Mouse (Mus musculus) limb, embryonic 10.5 days (tissue): ENCODE results near the gene Actg1. TPM values are rescaled to one million over a fixed set of nuclear protein-coding genes. Genes with fewer than 3 reads are reported as not detected.

Experiments used
- DNase-seq: peaks from one replicate; pipeline ENCODE4 v3.0.0-alpha.2; 2017; ENCODE audit warnings: low spot score
- H3K27ac ChIP-seq: fragments of 300-500 bp; sonication (generic); 2 replicates; pipeline ENCODE4 v1.5.1; 2016; ENCODE audit warnings: mild to moderate bottlenecking
- H3K27me3 ChIP-seq: fragments of 300-500 bp; sonication (generic); 2 replicates; pipeline ENCODE4 v1.6.1; 2016; ENCODE audit warnings: low read depth, mild to moderate bottlenecking; ENCODE audit not compliant: poor library complexity, severe bottlenecking
- H3K36me3 ChIP-seq: fragments of 300-500 bp; sonication (generic); 2 replicates; pipeline ENCODE4 v1.6.1; 2016; ENCODE audit warnings: mild to moderate bottlenecking, moderate library complexity
- H3K4me1 ChIP-seq: fragments of 300-500 bp; sonication (generic); 2 replicates; pipeline ENCODE4 v1.6.1; 2016
- H3K4me3 ChIP-seq: fragments of 300-500 bp; sonication (generic); 2 replicates; pipeline ENCODE4 v1.5.1; 2016; ENCODE audit warnings: mild to moderate bottlenecking, moderate library complexity
- H3K9me3 ChIP-seq: fragments of 300-500 bp; sonication (generic); replicated peaks from 2 replicates; pipeline ENCODE4 v1.6.1; 2016; ENCODE audit warnings: mild to moderate bottlenecking
- WGBS: fragments of 180-500 bp; shearing (Covaris S2); methylation state at CpG from one replicate; pipeline ENCODE4 v1.1.7; 2016; 5-methylcytosine and 5-hydroxymethylcytosine counted together
- polyA plus RNA-seq: library from polyadenylated mRNA; unstranded; fragments of >200 nt; fragmentation: Nextera tagmentation; extraction: Ambion mirVana; gene quantifications from 2 replicates; pipeline ENCODE4 v1.2.1, GENCODE M21; 2016

Actg1 gene
- polyA plus RNA-seq, 1 experiment from 2014 or later: 3,197 TPM

DNA sequence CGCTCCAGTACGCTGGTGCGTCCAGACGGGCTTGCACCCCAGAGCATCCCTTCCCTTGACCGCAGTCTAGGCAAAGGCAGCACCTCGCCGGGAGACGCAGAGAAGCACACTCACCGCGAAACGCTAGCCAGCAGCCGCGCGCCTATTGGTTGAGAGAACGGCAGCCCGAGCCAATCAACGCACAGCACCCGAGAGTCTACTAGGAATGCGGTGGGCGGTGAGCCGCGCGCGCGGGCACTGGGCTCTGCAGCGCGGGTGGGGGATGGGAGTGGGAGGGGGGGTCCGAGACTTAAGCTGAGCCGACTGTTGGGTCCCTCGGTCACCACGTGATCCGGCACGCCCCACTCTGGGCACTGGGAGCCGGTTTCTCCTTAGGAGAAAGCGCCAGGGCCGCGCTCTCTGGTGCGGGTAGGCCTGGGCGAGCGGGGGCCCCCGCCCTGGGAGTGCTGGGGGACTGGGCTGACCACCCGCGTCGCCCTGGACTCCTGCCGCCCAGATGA, 37.5 kb downstream of the Actg1 start:
- peaks cover 71% of the 10 kb centered on the region for H3K4me1 ChIP-seq
- H3K36me3 ChIP-seq: no peaks in the 10 kb centered on the region
- WGBS: 7% methylated on average over 45 of the region's 45 CpGs
- peak overlapping the region; percentile 96 for H3K27ac ChIP-seq
- H3K4me3 ChIP-seq: peak overlapping the region; percentile 53
- DNase-seq: peak; percentile 98
- H3K27me3 ChIP-seq: no peaks in the 10 kb centered on the region
- H3K9me3 ChIP-seq: no peaks in the 10 kb centered on the region

DNA sequence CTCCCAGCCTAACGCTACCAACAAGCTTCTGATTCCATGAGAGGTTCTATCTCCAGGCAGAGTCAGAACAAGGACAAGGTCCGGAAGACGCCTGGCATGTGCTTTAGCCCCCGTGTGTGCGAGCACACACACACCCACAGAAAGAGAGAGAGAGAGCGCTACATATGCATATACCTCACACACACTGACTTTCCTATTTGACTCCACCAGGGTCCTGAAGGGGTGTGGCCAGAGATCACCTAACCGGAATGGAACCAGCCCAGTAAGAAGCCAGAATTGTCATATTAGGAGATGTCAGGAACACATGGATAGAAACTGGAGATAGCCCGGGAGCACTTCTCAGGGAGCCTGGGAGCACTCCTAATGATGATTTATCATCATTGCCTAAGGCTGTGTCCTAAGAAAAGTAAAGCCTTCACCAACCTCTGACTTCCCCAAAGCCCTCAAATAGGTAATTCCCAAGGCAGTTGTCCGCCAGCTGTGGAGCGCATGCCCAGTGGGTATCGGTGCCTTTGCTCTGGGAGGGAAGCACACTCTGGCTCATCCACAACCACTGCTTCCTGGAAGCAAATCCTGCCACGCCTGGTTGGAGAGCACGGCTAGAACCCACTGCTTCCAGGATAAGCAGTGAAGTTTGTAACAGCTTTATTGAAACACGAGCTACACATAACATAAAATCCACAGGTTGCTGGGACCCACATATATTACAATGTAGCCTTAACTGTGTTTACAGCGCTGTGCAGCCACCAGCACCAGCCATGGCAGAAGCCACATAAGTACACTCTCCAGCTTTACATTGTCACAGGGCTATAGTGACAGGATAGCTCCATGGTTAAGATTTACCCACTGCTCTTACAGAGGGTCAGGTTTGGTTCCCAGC, 39.7 kb downstream of the Actg1 start:
- Histone ChIP-seq H3K27me3 (peaks cover under 1% of the 10 kb centered on the region; the same call in 1 of the 2 replicates), H3K9me3 (no peaks in the 10 kb centered on the region), H3K4me3 (peak overlapping the region; percentile 25; the same call in 1 of the 2 replicates), H3K27ac (0 out of 2 replicates have a peak overlapping the region, but pooled peaks have one; percentile 12), H3K36me3 (no peaks in the 10 kb centered on the region), H3K4me1 (peaks cover 74% of the 10 kb centered on the region)
- WGBS: 55% methylated on average over 15 of the region's 15 CpGs
- peak; percentile 30 for DNase-seq

DNA sequence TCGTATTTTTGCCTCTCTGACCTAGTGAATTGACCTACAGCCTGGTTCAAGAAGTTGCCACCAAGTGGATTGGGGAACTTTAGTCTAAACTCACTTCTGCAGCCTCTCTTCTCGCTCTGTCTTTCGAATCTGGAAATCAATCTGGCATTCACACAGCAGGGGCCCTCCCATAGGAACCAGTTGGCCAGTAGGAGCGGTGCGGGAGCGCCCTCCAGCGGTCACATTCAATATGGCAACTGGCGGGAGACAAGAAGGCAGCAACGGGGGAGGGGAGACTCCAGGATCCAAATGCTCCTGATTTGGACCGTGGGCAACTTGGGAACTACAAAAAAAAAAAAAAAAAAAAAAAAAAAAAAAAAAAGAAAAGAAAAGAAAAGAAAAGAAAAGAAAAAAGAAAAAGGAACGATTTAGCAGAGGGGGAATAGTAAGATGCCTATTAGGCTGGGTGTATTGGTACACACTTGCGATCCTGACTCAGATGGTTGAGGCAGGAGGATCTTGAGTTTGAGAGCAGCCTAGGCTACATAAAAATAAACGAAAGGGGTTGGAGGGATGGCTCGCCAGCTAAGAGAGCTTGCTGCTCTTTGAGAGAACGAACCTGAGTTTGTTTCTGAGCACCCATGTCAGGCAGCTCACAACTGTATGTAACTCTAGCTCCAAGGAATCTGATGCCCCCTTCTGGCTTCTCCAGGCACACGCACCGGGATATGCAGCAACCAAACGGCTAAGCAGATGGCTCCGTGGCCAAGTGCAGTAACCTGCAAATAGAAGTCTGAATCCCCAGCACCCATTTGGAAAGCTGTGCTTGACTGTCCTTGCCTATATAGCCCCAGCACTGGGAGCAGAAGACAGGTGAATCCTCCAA, 40.5 kb downstream of the Actg1 start:
- H3K27ac ChIP-seq: peak overlapping the region; percentile 98
- H3K4me1 ChIP-seq: peaks cover 83% of the 10 kb centered on the region
- no peaks in the 10 kb centered on the region for H3K36me3 ChIP-seq
- H3K9me3 ChIP-seq: no peaks in the 10 kb centered on the region
- 6% methylated on average over 19 of the region's 19 CpGs for WGBS
- peak; percentile 99 for DNase-seq
- peaks cover 7% of the 10 kb centered on the region; the same call in 1 of the 2 replicates for H3K27me3 ChIP-seq
- peak overlapping the region; percentile 65 for H3K4me3 ChIP-seq

DNA sequence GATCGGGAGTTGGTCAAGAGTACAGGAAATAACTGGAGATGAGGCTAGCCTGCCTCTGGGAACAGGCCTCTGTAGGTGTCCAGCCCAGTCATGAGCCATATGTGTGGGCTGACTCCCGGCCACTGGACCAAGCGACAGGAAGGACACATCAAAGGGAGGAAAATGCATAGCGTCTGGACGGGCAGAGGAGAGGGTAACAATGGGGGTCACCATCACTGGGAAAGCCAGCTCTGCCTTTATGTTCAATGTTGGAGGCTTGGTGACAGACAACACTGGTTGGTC, 41.3 kb downstream of the Actg1 start:
- Histone ChIP-seq H3K27ac (peak overlapping the region; percentile 98), H3K4me3 (peak overlapping the region; percentile 65), H3K27me3 (peaks cover 7% of the 10 kb centered on the region; the same call in 1 of the 2 replicates), H3K4me1 (peaks cover 83% of the 10 kb centered on the region), H3K9me3 (no peaks in the 10 kb centered on the region), H3K36me3 (no peaks in the 10 kb centered on the region)
- WGBS: 5% methylated on average over 5 of the region's 5 CpGs
- peak; percentile 56 for DNase-seq

DNA sequence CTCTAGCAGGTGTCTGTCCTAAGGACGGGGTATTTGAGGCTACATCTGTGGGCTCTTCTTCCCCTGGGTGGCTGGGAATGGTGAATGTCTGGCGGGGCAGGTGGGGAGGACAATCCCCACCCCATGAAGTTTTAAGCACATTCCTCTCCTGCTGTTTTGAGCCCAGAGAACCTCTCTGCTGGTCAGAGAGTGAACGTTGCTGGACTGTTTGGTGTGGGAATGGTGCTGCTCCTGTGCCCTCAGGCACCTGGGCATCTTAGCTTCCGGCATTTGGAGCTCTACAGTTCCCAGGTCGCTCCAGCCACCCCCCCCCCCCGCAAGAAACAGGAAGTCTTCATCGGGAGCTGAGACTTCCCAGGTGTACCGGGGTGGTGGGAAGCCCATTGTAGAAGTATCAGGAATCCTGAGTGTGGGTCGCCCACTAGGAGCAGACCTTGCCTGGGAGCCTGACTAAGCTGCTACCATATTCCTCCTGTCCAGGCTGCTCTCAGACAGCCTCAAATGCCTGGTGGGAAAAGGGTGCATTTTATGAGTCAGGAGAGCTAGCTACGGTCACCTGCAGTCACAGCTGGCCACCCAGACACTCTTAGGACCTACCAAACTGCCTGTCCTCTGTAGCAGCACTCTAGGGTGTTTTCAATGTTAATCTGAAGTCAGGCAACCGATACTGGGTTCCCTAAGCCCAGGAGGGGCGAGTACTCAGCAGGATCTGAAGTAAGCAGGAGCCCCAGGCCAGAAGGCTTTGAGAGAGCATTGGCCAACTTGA, 41.8 kb downstream of the Actg1 start:
- 43% methylated on average over 12 of the region's 12 CpGs for WGBS
- Histone ChIP-seq H3K36me3 (no peaks in the 10 kb centered on the region), H3K27ac (peak overlapping the region; percentile 98), H3K9me3 (no peaks in the 10 kb centered on the region), H3K27me3 (peaks cover 7% of the 10 kb centered on the region; the same call in 1 of the 2 replicates), H3K4me1 (peaks cover 83% of the 10 kb centered on the region), H3K4me3 (peak overlapping the region; percentile 65)
- DNase-seq: no peak

DNA sequence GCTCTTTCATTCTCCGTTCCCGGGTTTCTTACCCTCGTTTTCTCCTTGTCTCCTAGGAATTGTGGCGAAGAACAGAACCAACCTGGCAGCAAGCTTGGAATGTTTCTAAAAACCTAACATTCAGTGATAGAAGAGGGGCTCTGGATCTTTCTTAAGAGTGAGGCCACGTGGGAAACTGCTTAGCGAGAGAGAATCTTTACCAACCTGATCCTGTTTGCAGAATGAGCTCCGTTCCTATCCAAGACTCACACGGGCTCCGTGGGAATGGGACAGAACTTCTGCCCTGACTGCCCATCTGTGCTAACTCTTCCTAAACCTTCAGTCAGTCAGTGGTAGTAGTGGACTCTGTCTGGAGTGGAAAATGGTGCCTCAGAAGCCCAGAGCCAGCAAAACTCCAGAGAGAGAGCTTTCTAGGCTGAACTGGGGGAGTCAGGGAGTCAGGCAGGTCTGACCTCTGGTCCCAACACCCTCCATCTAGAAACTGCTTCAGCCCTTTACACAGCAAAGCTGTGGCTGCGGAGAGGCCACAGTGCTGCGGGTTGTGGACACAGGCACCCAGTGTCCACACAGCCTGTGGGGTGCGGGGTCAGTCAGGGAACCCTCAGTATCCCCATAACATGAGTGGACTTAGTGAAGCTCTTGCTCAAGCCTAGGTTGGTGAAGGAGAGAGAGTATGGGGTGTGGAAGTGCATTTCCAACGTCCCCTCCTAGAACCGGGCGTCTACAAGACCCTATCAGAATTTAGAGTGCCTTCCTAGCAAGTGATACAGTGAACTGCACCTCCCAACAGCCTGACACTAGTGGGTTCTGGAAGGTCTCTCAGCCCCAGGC, 42.6 kb downstream of the Actg1 start:
- peaks cover 7% of the 10 kb centered on the region; the same call in 1 of the 2 replicates for H3K27me3 ChIP-seq
- H3K9me3 ChIP-seq: no peaks in the 10 kb centered on the region
- 23% methylated on average over 15 of the region's 15 CpGs for WGBS
- H3K27ac ChIP-seq: peak overlapping the region; percentile 98
- H3K36me3 ChIP-seq: no peaks in the 10 kb centered on the region
- peaks cover 76% of the 10 kb centered on the region for H3K4me1 ChIP-seq
- H3K4me3 ChIP-seq: peak overlapping the region; percentile 65
- DNase-seq: no peak

DNA sequence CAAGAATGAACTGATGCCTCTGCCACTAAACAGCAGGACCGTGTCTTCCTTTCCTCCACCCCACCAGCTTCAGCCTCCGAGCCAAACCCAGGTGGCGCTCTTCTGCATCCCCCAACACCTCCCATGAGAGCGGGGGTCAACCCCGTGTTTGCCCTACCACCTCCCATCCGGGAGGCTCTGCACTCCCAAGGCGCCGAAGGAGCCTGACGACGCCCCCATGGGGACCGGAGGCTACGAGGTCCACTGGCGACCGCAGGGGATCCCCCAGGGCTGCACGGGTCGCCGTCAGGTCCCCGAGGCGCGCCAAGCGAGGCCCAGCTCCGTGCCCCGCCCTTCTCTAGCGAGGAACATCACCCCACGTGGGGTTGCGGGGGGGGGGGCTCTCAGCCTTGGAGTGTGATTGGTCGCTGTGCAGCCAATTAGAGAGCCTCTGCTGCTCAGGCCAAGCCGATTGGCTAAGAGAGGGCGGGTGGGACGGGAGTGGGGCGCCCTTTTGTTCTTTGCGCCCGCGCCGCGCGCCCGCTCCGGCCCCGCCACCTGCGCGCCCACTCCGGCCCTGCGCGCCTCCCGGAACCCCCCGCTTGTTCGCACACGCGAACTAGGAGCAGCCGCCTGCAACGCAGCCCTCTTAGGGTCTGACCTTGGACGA, 43.3 kb downstream of the Actg1 start:
- DNase-seq: peak; percentile 99
- H3K4me1 ChIP-seq: peaks cover 69% of the 10 kb centered on the region
- H3K4me3 ChIP-seq: peak overlapping the region; percentile 65
- peak overlapping the region; percentile 98 for H3K27ac ChIP-seq
- H3K27me3 ChIP-seq: peaks cover 7% of the 10 kb centered on the region; the same call in 1 of the 2 replicates
- H3K9me3 ChIP-seq: no peaks in the 10 kb centered on the region
- no peaks in the 10 kb centered on the region for H3K36me3 ChIP-seq
- WGBS: 2% methylated on average over 53 of the region's 53 CpGs

DNA sequence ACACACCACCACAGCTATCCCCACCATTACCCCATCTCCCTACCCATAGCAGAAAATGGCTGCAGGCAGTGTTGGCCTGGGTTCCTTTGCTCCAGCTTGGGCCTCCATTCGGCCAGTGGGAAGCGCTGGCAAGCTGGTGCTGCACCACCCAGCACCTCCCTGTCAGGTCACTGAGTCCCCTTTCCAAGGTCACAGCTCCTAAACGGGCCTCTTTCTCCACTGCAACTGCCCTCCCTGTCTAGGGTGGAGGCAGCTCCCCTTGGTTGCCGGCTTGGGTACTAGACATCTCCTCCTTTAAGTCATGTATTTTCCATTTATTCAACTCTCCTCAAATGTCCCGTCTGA, 44.0 kb downstream of the Actg1 start:
- Histone ChIP-seq H3K9me3 (no peaks in the 10 kb centered on the region), H3K27me3 (peaks cover 7% of the 10 kb centered on the region; the same call in 1 of the 2 replicates), H3K36me3 (no peaks in the 10 kb centered on the region), H3K27ac (peak overlapping the region; percentile 98), H3K4me3 (peak overlapping the region; percentile 65), H3K4me1 (peaks cover 75% of the 10 kb centered on the region)
- 41% methylated on average over 5 of the region's 5 CpGs for WGBS
- no peak for DNase-seq

DNA sequence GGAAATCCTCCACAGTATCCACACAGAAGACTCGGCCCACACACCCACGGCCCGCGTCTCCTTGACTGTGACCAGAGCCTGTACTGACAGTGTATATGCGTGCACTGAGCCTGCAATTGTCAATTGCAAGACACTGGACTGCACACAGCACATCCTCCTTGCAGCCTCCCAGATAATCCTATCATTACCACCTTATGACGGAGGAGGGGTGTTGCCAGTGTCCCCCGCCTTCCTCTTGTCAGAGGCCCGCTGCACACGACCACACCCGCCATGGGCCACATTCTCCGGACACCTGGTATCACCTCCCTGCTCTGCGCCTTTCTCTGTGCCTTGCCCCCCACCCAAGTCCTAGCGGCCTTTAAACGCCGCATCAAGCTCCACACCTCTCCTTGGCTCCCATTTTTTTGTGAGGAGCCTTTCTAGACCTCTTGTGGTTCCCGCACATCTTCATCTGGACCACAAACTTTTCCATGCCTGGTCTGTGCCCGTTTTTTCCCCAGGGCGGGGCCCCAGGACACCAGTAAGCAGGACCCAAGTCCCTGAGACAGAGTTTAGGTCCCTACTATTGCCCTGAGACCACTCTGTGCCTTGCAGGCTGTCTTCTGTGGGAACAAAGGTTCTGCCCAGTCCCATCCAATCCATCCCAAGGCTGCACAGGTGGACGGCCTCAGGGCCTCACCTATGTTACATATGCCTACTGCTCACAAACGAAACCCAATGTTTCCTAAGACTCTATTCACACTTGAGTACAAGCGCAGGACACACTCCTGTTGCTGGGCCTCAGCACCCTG, 44.6 kb downstream of the Actg1 start:
- 90% methylated on average over 21 of the region's 21 CpGs for WGBS
- H3K4me3 ChIP-seq: peak overlapping the region; percentile 65; the same call in 1 of the 2 replicates
- no peak for DNase-seq
- H3K4me1 ChIP-seq: peaks cover 76% of the 10 kb centered on the region
- peak overlapping the region; percentile 98 for H3K27ac ChIP-seq
- peaks cover 7% of the 10 kb centered on the region; the same call in 1 of the 2 replicates for H3K27me3 ChIP-seq
- H3K9me3 ChIP-seq: no peaks in the 10 kb centered on the region
- H3K36me3 ChIP-seq: no peaks in the 10 kb centered on the region

DNA sequence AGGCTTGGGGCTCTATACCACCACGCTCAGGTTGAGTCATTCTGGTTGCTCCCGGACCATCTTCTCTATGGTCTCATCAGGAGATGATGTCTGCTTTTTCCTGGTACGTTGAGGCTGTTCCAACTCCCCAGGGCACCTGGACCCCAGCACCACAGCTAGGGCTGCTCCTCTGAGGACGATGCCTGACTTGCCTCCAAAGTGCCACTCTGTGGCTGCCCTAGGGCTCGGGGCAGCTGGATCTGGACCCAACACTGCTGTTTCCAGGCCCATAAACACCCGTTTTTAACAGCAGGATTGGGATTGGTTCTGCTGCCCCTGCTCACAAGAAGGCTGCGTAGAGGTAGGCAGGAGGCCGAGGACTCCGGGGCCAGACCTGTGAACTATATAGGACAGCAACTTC, 45.2 kb downstream of the Actg1 start:
- DNase-seq: no peak
- Histone ChIP-seq H3K36me3 (no peaks in the 10 kb centered on the region), H3K27me3 (peaks cover 7% of the 10 kb centered on the region; the same call in 1 of the 2 replicates), H3K4me1 (peaks cover 70% of the 10 kb centered on the region), H3K9me3 (no peaks in the 10 kb centered on the region), H3K27ac (peak overlapping the region; percentile 98), H3K4me3 (peak overlapping the region; percentile 65; the same call in 1 of the 2 replicates)
- 82% methylated on average over 9 of the region's 9 CpGs for WGBS
